Mouse (Mus musculus) olfactory bulb, adult 2 months (tissue): Measurements from ENCODE around the gene Thsd7a. TPM values are rescaled to one million over a fixed set of nuclear protein-coding genes. Genes with fewer than 3 reads are reported as not detected.
A peak's percentile ranks its signal among the peaks of the same experiment; 100 is the strongest.

Experiments used
- H3K27ac ChIP-seq: fragments of 200-500 bp; 2 replicates; pipeline ENCODE4 v1.5.1; 2012; ENCODE audit warnings: low read depth, low read length; ENCODE audit not compliant: insufficient read depth
- H3K4me1 ChIP-seq: fragments of 200-500 bp; 2 replicates; pipeline ENCODE4 v1.6.1; 2012; ENCODE audit warnings: low read length; ENCODE audit not compliant: control insufficient read depth, insufficient read depth
- H3K4me3 ChIP-seq: fragments of 200-500 bp; 2 replicates; pipeline ENCODE4 v1.5.1; 2012; ENCODE audit warnings: mild to moderate bottlenecking, low read depth, low read length, moderate library complexity; ENCODE audit not compliant: insufficient read depth
- CTCF ChIP-seq: fragments of 200-500 bp; IDR thresholded peaks from 2 replicates; pipeline ENCODE4 v1.5.1; 2012; ENCODE audit warnings: low read depth, mild to moderate bottlenecking, low read length, moderate library complexity; ENCODE audit not compliant: insufficient read depth
- POLR2A ChIP-seq: fragments of 200-500 bp; IDR thresholded peaks from 2 replicates; pipeline ENCODE4 v1.6.1; 2012; ENCODE audit warnings: mild to moderate bottlenecking, low read depth, low read length, moderate library complexity; ENCODE audit not compliant: insufficient read depth
- WGBS: fragments of 180-500 bp; shearing (Covaris S2); methylation state at CpG from one replicate; pipeline ENCODE4 v1.1.7; 2018; 5-methylcytosine and 5-hydroxymethylcytosine counted together
- polyA plus RNA-seq: library from polyadenylated mRNA; stranded (reverse); fragments of >200 nt; gene quantifications from 2 replicates; pipeline ENCODE4 v1.2.4, GENCODE M21; 2012; ENCODE audit warnings: low replicate concordance; ENCODE audit not compliant: missing spikeins, insufficient read depth, insufficient read length

Thsd7a gene
- 41.5 TPM in 1 of 2 replicates, not detected in the other for polyA plus RNA-seq

DNA sequence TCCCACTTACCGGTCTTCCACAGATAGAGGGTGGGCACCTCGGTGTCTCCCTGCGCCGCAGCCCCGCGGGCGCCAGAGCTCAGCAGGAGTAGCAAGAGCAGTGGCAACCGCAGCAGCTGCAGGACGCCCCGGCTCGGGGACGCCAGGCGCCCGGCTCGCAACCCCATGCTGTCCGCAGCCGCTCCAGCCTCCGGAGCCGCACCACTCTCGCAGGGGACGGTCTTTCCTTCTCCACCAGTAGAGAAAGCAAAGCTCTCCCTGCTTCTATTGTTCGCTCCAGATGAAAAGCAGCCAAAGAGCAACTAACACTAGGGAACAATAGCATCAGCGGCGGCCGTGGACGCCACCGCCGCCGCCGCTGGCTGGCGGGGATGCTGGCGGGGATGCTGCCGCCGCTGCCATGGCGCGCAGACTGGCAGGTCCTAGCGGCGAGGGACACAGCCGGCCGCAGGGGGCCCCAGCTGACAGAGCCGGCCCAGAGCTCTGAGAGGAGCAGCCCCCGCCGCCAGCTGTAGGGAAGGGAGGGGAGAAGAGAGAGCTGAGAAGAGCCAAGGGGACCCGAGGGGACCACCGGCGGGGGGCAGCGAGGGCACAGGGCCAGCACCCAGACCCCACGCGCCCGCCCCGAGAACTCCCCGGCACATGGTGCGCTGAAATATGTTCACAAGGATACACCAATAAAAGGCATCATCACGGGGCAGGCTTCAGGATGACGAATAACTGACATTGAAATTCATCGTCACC is at the start of gene Thsd7a:
Gene Thsd7a (minus strand): TSS at position 624 of the 744 bp plus-strand sequence.
- WGBS: under 1% methylated on average over 56 of the region's 56 CpGs
- Histone ChIP-seq H3K27ac (peak within 1 kb of the TSS; percentile 81), H3K4me3 (peak within 1 kb of the TSS; percentile 75), H3K4me1 (0 out of 2 replicates have a peak, but pooled peaks cover 2% of the 10 kb centered on the region)
- no peak for TF ChIP-seq CTCF
- TF ChIP-seq POLR2A: no peak

DNA sequence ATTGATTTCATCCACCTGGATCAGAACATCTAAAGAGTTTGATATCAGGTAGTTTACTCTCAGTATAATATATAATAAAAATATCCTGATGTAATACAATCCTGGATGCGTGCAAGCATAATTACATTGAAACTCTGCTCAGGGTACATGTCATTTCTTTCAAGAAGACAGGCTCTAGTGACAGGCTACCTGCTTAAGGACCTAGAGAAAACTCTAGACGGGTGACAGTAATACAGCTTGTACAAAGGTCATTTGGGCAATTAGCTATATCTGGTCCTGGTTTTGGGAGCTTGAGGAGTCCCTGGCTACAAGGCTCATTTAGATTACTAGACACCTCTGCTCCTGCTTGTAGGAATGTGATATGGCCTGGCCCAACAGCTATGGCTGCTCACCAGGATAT is 37.9 kb upstream of the Thsd7a start:
- Histone ChIP-seq H3K4me1 (no peaks in the 10 kb centered on the region), H3K27ac (no peak overlapping the region), H3K4me3 (no peak overlapping the region)
- 77% methylated on average over 2 of the region's 2 CpGs for WGBS
- TF ChIP-seq POLR2A: no peak
- no peak for TF ChIP-seq CTCF

DNA sequence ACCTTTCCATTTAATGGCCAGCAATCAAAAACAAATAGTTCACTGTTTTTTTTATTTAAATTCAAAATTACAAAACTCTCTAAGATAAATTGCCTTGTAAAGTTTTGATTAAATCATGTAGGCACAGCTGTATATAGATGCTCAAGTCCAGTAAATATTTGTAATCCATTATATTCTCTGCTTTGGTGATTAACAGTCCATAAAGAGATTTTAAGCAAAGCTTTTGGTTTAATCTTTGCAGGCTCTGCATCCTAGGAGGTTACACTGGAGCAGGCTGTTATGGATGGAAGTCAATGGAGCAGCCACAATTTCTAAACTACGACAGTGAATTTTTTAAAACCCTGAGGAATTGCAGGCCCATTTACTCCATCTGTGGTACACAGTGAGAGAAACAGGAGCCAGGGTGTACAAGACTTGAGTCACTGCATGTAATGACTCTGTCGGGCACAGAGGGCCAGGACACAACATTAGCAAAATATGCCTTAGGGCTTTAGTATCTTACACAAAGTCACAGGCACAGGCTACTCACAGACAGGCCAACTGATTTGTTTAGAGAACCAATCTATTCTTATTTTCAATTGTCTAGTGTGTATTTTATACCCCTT is 37.3 kb upstream of the Thsd7a start:
- TF ChIP-seq CTCF (no peak), POLR2A (no peak)
- 84% methylated on average over 2 of the region's 2 CpGs for WGBS
- H3K27ac ChIP-seq: no peak overlapping the region
- H3K4me1 ChIP-seq: no peaks in the 10 kb centered on the region
- H3K4me3 ChIP-seq: no peak overlapping the region

DNA sequence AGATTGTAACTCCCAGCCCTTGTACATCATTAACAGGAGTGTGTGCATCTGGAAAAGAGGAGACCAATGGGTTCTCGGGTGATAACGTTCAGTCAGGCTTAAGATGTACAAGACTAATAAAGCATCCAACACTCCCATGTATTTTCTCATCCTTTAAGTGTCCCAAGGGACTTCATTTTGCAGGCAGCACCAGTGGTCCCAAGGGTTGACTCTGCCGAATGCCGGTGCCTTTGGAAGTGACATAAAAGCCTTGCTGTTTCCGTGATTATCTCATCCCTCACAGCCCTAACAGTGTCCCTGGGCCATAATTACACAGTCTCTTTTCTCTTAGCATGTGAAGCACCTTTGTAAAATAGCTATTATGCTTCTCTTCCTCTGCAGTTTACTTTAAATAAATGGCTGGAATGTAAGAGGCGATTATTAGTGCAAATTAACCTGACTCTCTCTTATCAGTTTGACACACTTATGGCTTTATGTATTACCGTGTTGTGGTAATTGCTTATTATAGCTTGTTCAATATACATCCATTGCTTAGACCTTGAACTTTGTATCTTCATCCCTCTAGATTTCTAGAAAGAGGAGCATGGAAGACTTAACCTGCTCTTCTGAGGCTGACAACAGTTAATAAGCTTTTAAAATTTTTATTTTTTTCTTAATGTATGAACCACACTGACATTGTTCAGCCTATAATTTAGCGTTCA is 35.9 kb upstream of the Thsd7a start:
- TF ChIP-seq POLR2A (no peak), CTCF (no peak)
- Histone ChIP-seq H3K27ac (no peak overlapping the region), H3K4me3 (no peak overlapping the region), H3K4me1 (no peaks in the 10 kb centered on the region)
- 54% methylated on average over 8 of the region's 8 CpGs for WGBS

DNA sequence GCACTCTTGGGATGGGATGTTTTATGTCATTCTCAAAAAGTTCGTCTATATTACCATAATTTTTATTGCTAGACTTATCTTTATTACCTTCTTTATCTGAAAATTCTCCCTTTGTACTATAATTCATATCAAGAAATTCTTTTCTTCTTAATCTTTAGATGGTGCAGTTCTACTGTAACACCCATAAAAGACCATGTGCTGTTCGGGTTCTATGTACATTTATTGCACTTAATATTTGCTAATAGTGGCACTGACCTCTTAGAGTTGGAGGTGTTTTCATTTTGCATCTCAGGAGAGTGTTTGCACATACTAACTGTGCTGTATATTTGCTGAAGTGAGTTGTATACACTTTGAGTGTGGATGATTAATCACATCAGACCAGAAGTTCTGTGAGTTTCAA is 23.6 kb upstream of the Thsd7a start:
- no peak for TF ChIP-seq POLR2A
- no peak for TF ChIP-seq CTCF
- H3K4me1 ChIP-seq: no peaks in the 10 kb centered on the region
- no peak overlapping the region for H3K4me3 ChIP-seq
- WGBS: 87% methylated on average over 2 of the region's 2 CpGs
- no peak overlapping the region for H3K27ac ChIP-seq

DNA sequence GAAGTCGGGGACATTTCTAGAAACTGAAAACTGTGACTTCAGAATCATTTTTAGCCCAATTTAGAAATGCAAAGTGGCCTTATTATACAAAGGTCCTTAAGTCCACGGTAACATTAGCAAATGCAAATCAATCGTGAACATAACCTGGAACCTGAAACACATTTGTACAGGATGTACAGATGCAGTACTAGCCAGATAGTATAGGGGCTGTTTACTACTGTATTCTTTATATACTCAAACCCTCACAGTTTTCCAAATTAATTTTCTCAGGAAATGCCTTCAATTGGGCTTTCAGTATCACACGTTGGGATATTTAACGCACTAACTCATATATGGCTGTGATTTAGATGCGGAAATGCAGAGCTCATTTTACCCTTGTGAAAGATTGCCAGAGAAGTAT is 16.0 kb upstream of the Thsd7a start:
- Histone ChIP-seq H3K4me3 (no peak overlapping the region), H3K27ac (no peak overlapping the region), H3K4me1 (no peaks in the 10 kb centered on the region)
- 73% methylated on average over 6 of the region's 6 CpGs for WGBS
- TF ChIP-seq POLR2A (no peak), CTCF (no peak)

DNA sequence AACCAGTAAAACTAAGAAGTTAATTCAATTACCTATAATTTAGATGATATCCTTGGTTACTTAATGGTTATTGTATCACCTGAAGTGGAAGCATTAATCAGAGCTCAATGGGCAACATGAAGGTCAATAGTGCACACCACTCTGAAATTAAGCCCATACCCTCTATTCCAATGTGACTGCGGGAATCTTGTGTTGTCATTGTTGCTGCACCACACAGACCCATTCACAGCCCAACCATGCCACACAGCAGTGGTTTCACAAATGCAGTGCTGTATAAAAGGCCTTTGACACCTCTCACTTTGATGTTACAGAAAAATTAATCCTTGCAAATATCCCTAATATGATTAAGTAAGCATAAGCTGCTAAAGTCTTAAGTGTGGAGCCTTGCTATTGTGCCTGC is 15.4 kb upstream of the Thsd7a start:
- 71% methylated on average over 1 of the region's 1 CpGs for WGBS
- Histone ChIP-seq H3K27ac (no peak overlapping the region), H3K4me1 (no peaks in the 10 kb centered on the region), H3K4me3 (no peak overlapping the region)
- no peak for TF ChIP-seq CTCF
- TF ChIP-seq POLR2A: no peak

DNA sequence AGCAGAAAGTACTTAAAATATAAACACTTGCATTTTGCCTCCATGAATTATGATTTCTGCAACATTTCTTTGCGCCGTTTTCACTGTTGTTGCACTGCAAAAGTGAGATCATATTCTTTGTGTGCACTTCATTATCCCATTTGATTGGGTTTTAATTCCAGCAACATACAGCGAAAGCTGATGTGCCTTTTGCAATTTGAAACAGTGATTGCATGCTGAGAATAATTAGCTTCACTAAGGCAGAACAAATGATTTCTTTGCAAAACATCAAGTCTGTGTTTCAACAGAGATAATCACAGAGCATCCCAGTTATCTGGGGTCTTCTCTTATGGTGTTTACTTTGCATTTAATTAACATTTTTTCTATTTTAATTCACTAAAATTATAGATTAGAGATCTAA is 14.6 kb upstream of the Thsd7a start:
- no peak for TF ChIP-seq CTCF
- TF ChIP-seq POLR2A: no peak
- WGBS: 45% methylated on average over 3 of the region's 3 CpGs
- H3K27ac ChIP-seq: no peak overlapping the region
- no peak overlapping the region for H3K4me3 ChIP-seq
- H3K4me1 ChIP-seq: no peaks in the 10 kb centered on the region

DNA sequence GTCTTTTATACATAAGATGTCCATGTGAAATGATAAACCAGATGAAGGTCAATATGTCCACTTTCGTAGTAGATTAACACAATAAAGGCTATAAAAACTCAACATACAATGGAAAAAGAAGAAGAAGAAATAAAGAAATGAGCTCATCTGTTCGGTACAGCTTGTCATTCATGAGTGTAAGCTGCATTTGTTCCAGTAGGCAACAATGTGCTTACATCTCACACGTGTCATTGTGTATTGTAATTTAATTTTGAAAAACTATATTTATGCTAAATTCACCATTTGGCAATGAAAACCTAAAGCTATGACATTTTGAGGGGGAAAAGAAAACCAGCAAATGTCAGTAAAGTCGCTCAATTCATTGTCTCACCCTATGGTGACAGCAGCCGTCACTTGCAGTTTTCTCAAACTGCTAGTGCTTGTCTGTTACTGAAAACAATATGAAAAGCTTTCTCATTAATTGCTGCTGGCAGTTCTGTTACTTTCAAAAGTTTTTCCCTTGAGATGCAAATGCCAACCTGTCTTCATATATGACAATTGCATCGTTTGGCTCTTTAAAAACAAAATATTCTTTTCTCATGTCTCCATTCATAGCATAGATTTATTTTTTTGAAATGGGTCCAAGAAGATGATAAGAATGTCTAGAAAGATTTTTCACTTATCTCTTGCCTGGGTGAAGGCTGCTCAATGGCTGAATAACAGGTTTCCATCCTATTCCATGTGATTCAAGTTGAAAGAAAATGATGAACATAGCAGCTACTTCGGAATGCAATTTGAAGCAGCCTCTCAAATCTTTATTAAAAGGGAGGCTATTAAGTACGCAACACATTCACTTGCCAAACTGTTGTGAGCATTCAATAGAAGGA is 10.4 kb upstream of the Thsd7a start:
- TF ChIP-seq POLR2A: no peak
- no peak for TF ChIP-seq CTCF
- no peaks in the 10 kb centered on the region for H3K4me1 ChIP-seq
- no peak overlapping the region for H3K4me3 ChIP-seq
- H3K27ac ChIP-seq: no peak overlapping the region
- WGBS: 83% methylated on average over 8 of the region's 8 CpGs
